Mouse (Mus musculus) olfactory bulb, adult 2 months (tissue): ENCODE results near the gene Hnf1b.

Source experiments
- CTCF ChIP-seq: fragments of 200-500 bp; IDR thresholded peaks from 2 replicates; pipeline ENCODE4 v1.5.1; 2012; ENCODE audit warnings: low read depth, mild to moderate bottlenecking, low read length, moderate library complexity; ENCODE audit not compliant: insufficient read depth
- POLR2A ChIP-seq: fragments of 200-500 bp; IDR thresholded peaks from 2 replicates; pipeline ENCODE4 v1.6.1; 2012; ENCODE audit warnings: mild to moderate bottlenecking, low read depth, low read length, moderate library complexity; ENCODE audit not compliant: insufficient read depth

- TF ChIP-seq POLR2A (no peak), CTCF (no peak)
Measured at GRCm38 (mm10) chr11:83896430-83897410, 46.9 kb downstream of the Hnf1b start.
